Mouse (Mus musculus) ES-Bruce4 (cell line): Measurements from ENCODE around the gene Gemin6. TPM values are rescaled to one million over a fixed set of nuclear protein-coding genes. Genes with fewer than 3 reads are reported as not detected.
"Not testable (repeated sequence)": the region's sequence is repeated elsewhere in the genome, so short reads cannot be mapped to it uniquely, and the experiment has no call there.

Experiments used
- H3K27ac ChIP-seq: 2 replicates; pipeline ENCODE4 v1.5.1; 2012; ENCODE audit warnings: low read length, inconsistent platforms; ENCODE audit not compliant: insufficient read depth
- H3K27me3 ChIP-seq: 2 replicates; pipeline ENCODE4 v1.6.1; 2012; ENCODE audit warnings: mild to moderate bottlenecking, low read length, inconsistent platforms; ENCODE audit not compliant: control insufficient read depth, poor library complexity, insufficient read depth, severe bottlenecking
- H3K36me3 ChIP-seq: 2 replicates; pipeline ENCODE4 v1.6.1; 2012; ENCODE audit warnings: inconsistent platforms, mild to moderate bottlenecking, low read length, moderate library complexity; ENCODE audit not compliant: control insufficient read depth, poor library complexity, insufficient read depth, severe bottlenecking
- H3K4me1 ChIP-seq: one replicate; pipeline ENCODE4 v1.8.1; 2011; ENCODE audit warnings: low read length; ENCODE audit not compliant: control insufficient read depth, insufficient read depth
- H3K4me3 ChIP-seq: 2 replicates; pipeline ENCODE4 v1.5.1; 2011; ENCODE audit warnings: low read depth, mild to moderate bottlenecking, low read length
- H3K9ac ChIP-seq: 2 replicates; pipeline ENCODE4 v1.6.1; 2012; ENCODE audit warnings: low read depth, mild to moderate bottlenecking, inconsistent platforms; ENCODE audit not compliant: poor library complexity, severe bottlenecking
- H3K9me3 ChIP-seq: replicated peaks from 2 replicates; pipeline ENCODE4 v1.6.1; 2012; ENCODE audit warnings: mild to moderate bottlenecking, low read length, inconsistent platforms; ENCODE audit not compliant: control insufficient read depth, poor library complexity, insufficient read depth, severe bottlenecking
- CTCF ChIP-seq: IDR thresholded peaks from one replicate; pipeline ENCODE4 v1.8.1; 2011; ENCODE audit warnings: low read depth, low read length
- EP300 ChIP-seq: IDR thresholded peaks from 2 replicates; pipeline ENCODE4 v1.6.1; 2011; ENCODE audit warnings: low read depth, low read length; ENCODE audit not compliant: insufficient read depth
- POLR2A ChIP-seq: IDR thresholded peaks from one replicate; pipeline ENCODE4 v1.8.1; 2011; ENCODE audit warnings: low read length; ENCODE audit not compliant: insufficient read depth
- polyA plus RNA-seq: library from polyadenylated mRNA; stranded (reverse); fragments of >200 nt; gene quantifications from 2 replicates; pipeline ENCODE4 v1.2.4, GENCODE M21; 2011; ENCODE audit warnings: low read depth; ENCODE audit not compliant: missing spikeins, insufficient read depth, insufficient read length

The Gemin6 gene
- polyA plus RNA-seq, 1 experiment = 45.8 TPM

DNA sequence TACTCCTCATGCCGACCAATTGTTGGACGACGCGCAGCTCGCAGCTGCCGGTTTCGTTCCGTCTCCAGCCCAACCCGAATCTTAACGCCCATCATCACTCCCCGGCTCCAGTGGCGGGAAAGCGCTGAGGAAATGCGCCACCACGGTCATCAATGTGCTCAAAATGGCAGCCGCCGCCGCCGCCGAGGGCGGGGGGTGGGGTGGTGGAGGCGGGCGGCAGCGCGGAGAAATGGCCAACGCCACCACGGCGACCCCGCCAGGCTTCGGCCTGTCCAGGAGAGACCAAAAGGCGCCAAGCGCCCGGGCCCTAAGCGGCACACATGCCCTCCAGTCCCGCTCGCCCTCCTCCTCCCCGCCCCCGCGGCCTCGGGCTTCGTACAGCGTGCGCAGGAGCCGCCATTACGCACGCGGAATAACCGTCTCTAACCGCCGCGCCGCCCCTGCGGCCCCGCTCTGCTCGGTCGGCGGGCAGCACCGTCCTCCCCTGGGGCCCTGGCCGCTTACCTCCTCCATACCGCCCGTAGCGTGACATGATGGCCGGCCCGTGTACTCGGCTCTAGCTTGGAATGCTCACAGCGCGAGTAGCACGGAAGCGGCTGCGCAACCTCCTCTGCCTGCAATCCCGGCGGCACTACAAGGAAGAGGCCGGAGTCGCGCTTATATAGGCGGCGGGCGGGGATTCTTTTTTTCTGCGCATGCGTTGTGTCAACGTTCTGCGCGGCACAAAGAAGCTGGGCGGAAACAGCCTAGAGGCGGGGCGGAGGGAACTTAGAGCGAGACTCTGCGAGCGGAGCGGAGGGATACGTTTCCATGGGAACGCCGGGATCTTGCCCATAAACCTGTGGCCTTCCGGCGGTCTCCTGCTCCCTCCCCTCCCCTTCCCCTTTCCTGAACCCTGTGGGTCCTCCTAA, 17.3 kb upstream of the Gemin6 start, which contains the start of the genes Srsf7 and Ttc39d:
Gene Srsf7, minus strand, starts transcription at position 637 of the 911 bp plus-strand sequence.
Gene Ttc39d, plus strand, starts transcription at position 790 of the 911 bp plus-strand sequence.
- no peaks in the 10 kb centered on the region for H3K27me3 ChIP-seq
- peaks cover 40% of the 10 kb centered on the region for H3K36me3 ChIP-seq
- H3K4me3 ChIP-seq = peak within 1 kb of the TSS; percentile 96
- peak within 1 kb of the TSS; percentile 56 for H3K27ac ChIP-seq
- TF ChIP-seq POLR2A (peak; percentile 99), CTCF (no peak), EP300 (peak; percentile 69; the same call in 1 of the 2 replicates)
- H3K9me3 ChIP-seq = no peaks in the 10 kb centered on the region
- H3K9ac ChIP-seq = peak within 1 kb of the TSS; percentile 90
- no peaks in the 10 kb centered on the region for H3K4me1 ChIP-seq

DNA sequence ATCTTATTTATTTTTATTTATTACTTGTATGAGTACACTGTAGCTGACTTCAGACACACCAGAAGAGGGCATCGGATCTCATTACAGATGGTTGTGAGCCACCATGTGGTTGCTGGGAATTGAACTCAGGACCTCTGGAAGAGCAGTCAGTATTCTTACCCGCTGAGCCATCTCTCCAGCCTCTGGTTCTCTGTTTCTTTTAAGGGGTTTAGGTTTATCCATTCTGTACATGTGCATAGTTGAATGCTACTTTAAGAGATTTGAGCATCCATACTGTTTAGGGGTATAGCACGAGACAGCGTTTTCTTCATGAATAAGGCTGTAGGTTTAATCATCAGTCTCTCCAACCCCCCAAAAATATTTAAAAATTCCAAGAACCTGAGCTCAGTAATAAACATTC, 10.2 kb upstream of the Gemin6 start:
- not testable (repeated sequence) for H3K4me3 ChIP-seq, H3K4me1 ChIP-seq, H3K9me3 ChIP-seq, H3K9ac ChIP-seq, H3K36me3 ChIP-seq, H3K27me3 ChIP-seq, H3K27ac ChIP-seq

DNA sequence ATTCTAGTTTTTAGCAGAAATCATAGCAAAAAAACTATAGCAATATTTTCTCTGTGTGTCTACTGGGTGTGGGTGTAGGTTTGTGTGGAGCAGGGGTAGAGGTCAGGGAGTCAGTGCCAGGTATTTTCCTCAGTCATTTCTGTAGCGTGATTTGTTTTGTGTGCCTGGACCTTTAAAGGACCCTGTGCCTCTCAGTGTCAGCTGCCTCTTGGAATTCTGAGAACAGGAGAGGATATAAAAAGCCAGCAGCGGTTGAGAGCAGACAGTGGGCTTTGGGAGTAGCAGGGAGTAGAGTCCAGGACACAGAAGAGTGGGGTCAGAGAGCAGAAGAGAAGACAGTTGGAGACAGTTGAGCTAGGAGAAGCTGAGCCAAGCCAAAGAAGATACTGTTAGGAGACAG, 4.1 kb upstream of the Gemin6 start:
- TF ChIP-seq POLR2A = no peak
- no peak for TF ChIP-seq EP300
- no peak for TF ChIP-seq CTCF
- H3K9me3 ChIP-seq = no peaks in the 10 kb centered on the region
- no peaks in the 10 kb centered on the region; the same call in 1 of the 2 replicates for H3K27me3 ChIP-seq

DNA sequence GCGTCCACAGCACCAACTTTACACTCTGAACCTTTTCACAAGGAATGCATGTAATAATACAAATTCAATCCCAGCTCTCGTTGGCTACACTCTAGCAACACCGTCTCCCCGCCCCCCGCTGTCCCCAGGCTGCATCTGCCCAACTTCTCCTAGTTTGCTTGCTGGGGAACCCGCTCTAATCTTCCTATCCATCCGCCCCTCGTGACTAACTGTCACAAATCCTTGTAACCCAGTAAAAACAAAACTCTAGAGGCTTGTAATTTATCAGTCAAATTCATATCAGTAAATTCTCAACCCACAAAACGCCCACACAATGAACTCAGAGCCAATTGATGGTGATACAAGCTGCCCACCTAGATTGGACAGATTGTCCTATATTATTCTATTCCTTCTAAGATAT, 3.0 kb upstream of the Gemin6 start:
- Histone ChIP-seq H3K9ac (no peak overlapping the region), H3K27me3 (no peaks in the 10 kb centered on the region; the same call in 1 of the 2 replicates), H3K36me3 (peaks cover under 1% of the 10 kb centered on the region; the same call in 1 of the 2 replicates), H3K4me1 (no peaks in the 10 kb centered on the region), H3K9me3 (no peaks in the 10 kb centered on the region), H3K4me3 (no peak overlapping the region), H3K27ac (no peak overlapping the region)
- TF ChIP-seq POLR2A (no peak), CTCF (no peak), EP300 (no peak)

More for the DNA sequence above, 4.1 kb upstream of the Gemin6 start:
- Histone ChIP-seq H3K4me3 (no peak overlapping the region), H3K4me1 (no peaks in the 10 kb centered on the region), H3K9ac (no peak overlapping the region), H3K36me3 (no peaks in the 10 kb centered on the region), H3K27ac (no peak overlapping the region)

DNA sequence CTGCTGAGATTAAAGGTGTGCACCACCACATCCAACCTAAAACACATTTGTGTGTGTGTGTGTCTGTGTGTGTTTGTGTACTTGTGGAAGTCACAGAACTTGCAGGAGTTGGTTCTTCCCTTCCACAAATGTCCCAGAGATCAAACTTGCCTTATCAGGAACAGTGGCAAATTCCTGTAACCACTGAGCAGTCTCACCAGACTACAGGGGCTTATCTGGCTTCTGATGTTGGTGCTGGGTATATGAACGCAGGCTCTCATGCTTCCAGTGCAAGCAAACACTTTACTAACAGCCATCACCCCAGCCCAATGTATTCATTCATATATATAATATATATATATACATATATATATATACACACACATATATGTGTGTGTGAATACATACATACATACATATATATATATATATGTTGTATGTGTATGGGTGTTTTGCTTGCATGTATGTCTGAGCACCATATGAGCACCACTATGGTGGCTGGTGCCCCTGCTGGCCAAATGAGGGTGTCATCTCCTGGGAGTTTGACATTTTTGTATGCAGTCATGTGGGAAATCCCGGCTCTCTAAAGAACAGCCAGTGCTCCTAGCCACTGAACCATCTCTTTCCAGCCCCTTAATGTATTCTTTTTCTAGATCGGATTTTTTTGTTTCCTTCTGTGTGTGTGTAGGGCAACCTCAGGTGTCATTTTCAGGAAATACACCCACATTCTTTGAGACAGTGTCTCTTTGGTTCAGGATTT, 2.2 kb upstream of the Gemin6 start:
- H3K27ac ChIP-seq = no peak overlapping the region
- peaks cover 7% of the 10 kb centered on the region for H3K36me3 ChIP-seq
- H3K4me3 ChIP-seq = no peak overlapping the region
- TF ChIP-seq EP300 (no peak), CTCF (no peak), POLR2A (no peak)
- no peak overlapping the region for H3K9ac ChIP-seq
- no peaks in the 10 kb centered on the region; the same call in 1 of the 2 replicates for H3K27me3 ChIP-seq
- H3K4me1 ChIP-seq = no peaks in the 10 kb centered on the region
- H3K9me3 ChIP-seq = no peaks in the 10 kb centered on the region
